Mouse (Mus musculus) midbrain, postnatal 0 days (tissue): ENCODE measurements around the gene Btbd35f15. TPM values are rescaled to one million over a fixed set of nuclear protein-coding genes. Genes with fewer than 3 reads are reported as not detected.
"Not testable (repeated sequence)": the region's sequence is repeated elsewhere in the genome, so short reads cannot be mapped to it uniquely, and the experiment has no call there.

Experiments
- ATAC-seq: fragments of 200-750 bp; cut with Nextera tagmentation; 2 replicates; pipeline ENCODE4 v1.8.0; 2017; ENCODE audit warnings: moderate number of reproducible peaks, mild to moderate bottlenecking, moderate TSS enrichment, moderate library complexity; ENCODE audit not compliant: low FRiP score
- DNase-seq: peaks from one replicate; pipeline ENCODE4 v3.0.0-alpha.2; 2015; ENCODE audit warnings: low spot score
- H3K27ac ChIP-seq: fragments of 300-500 bp; sonication (generic); 2 replicates; pipeline ENCODE4 v1.5.1; 2014; ENCODE audit warnings: low read depth, mild to moderate bottlenecking, low read length, mixed read lengths
- H3K27me3 ChIP-seq: fragments of 300-500 bp; sonication (generic); 2 replicates; pipeline ENCODE4 v1.6.1; 2014; ENCODE audit warnings: low read length, control low read depth, mixed read lengths; ENCODE audit not compliant: insufficient read depth
- H3K36me3 ChIP-seq: fragments of 300-500 bp; sonication (generic); 2 replicates; pipeline ENCODE4 v1.6.1; 2014; ENCODE audit warnings: low read length, control low read depth, mixed read lengths; ENCODE audit not compliant: insufficient read depth
- H3K4me1 ChIP-seq: fragments of 300-500 bp; sonication (generic); 2 replicates; pipeline ENCODE4 v1.6.1; 2014; ENCODE audit warnings: mild to moderate bottlenecking, control low read depth, antibody characterized with exemption, low read length, mixed read lengths; ENCODE audit not compliant: insufficient read depth
- H3K4me2 ChIP-seq: fragments of 300-500 bp; sonication (generic); 2 replicates; pipeline ENCODE4 v1.6.1; 2014; ENCODE audit warnings: low read depth, mild to moderate bottlenecking, low read length, mixed read lengths; ENCODE audit not compliant: poor library complexity, severe bottlenecking
- H3K4me3 ChIP-seq: fragments of 300-500 bp; sonication (generic); 2 replicates; pipeline ENCODE4 v1.5.1; 2014; ENCODE audit warnings: low read depth, mild to moderate bottlenecking, low read length, moderate library complexity
- H3K9ac ChIP-seq: fragments of 300-500 bp; sonication (generic); replicated peaks from 2 replicates; pipeline ENCODE4 v1.6.1; 2014; ENCODE audit warnings: mild to moderate bottlenecking, low read length, moderate library complexity, mixed read lengths; ENCODE audit not compliant: poor library complexity, severe bottlenecking
- H3K9me3 ChIP-seq: fragments of 300-500 bp; sonication (generic); 2 replicates; pipeline ENCODE4 v1.6.1; 2016; ENCODE audit warnings: low read length, control low read depth
- WGBS: fragments of 180-500 bp; shearing (Covaris S2); extraction: QIAGEN DNeasy Blood & Tissue Kit; methylation state at CpG from one replicate; pipeline ENCODE4 v1.1.7; 2014; 5-methylcytosine and 5-hydroxymethylcytosine counted together
- polyA plus RNA-seq: library from polyadenylated mRNA; unstranded; fragments of >200 nt; fragmentation: Nextera tagmentation; extraction: Ambion mirVana; gene quantifications from 2 replicates; pipeline ENCODE4 v1.2.1, GENCODE M21; 2015
- total RNA-seq: library from RNA; depleted of rRNA; stranded (reverse); fragments of >200 nt; gene quantifications from 2 replicates; pipeline ENCODE4 v1.2.3, GENCODE M21; 2014; rRNA removed

Btbd35f15 gene
- total RNA-seq = not detected in 2 replicates
- polyA plus RNA-seq = not detected in 2 replicates

DNA sequence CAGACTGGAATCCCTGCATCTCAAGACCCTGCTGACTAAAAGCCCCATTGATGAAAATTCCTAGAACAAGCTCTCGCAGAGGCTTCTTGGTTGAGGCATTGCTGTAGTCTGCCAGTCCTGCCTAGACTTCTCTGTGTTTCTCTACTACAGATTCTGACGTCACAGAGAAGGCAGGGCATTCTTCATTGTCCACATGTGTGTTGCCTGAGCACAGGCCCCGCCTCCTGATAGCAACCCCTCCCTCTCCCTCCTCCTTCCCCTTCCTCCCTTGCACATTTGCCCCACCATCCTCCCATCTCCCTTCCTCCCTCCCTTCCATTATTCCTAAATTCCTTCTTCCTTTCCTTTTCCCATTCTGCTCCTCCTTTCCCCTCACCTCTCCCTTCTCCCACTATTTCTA lies at the start of gene Btbd35f15:
TSS of gene Btbd35f15 (minus strand) at position 101 of the 400 bp plus-strand sequence.
- not testable (repeated sequence) for DNase-seq, H3K27ac ChIP-seq, ATAC-seq, H3K27me3 ChIP-seq, H3K4me3 ChIP-seq, H3K9ac ChIP-seq, H3K4me2 ChIP-seq, H3K9me3 ChIP-seq, H3K36me3 ChIP-seq, H3K4me1 ChIP-seq
- WGBS = no CpG with 5 or more reads among the region's 3 CpGs

Other genes starting within 250 kb of the Btbd35f15 start
- not detected in 2 replicates for gene Btbd35f13, start 79.9 kb upstream of the Btbd35f15 start, total RNA-seq
- gene Btbd35f13, start 79.9 kb upstream of the Btbd35f15 start, polyA plus RNA-seq = not detected in 2 replicates
- not detected in 2 replicates for gene Btbd35f14, start 125.0 kb upstream of the Btbd35f15 start, total RNA-seq
- gene Btbd35f14, start 125.0 kb upstream of the Btbd35f15 start, polyA plus RNA-seq = not detected in 2 replicates